Comparison of ENCODE assay signal across 8 mouse cellular contexts in genomic region chr7:67598050-67598449, GRCm38 (mm10). TPM values are rescaled to one million over a fixed set of nuclear protein-coding genes. Genes with fewer than 3 reads are reported as not detected.
DNase-seq lines count a peak whose midpoint lies in the region; ATAC-seq and TF ChIP-seq lines count a peak whose summit lies in the region.

No protein-coding gene starts in this region.

- peaks cover 3% of the 10 kb centered on the region; the same call in 1 of the 2 replicates for H3K4me1 ChIP-seq in stomach, embryonic 16.5 days (ENCODE audit: control insufficient read depth, insufficient read depth, low read length)
- peaks cover 5% of the 10 kb centered on the region; the same call in 1 of the 2 replicates for H3K4me1 ChIP-seq in hindbrain, embryonic 10.5 days (replicated peaks)

- DNase-seq in adrenal gland, adult 2 months, result peak; percentile 13
- no peak for DNase-seq in adrenal gland, adult 8-10 months
- DNase-seq in Muller cell, postnatal 12 days (ENCODE audit: inconsistent ontology term), result peak; percentile 78
- DNase-seq in gastrocnemius, postnatal 36 days, result peak; percentile 64 to 72
- DNase-seq in left cerebral cortex, adult 2 months (ENCODE audit: extremely low spot score in 1 of 2, low spot score in 2 of 2), result peak; percentile 41 to 69
- no peak for DNase-seq in hindbrain, embryonic 10.5 days (ENCODE audit: low spot score)

- intact Hi-C loops in gastrocnemius, postnatal 36 days (cut with DNase I), result no loop called here
- intact Hi-C loops in left cerebral cortex, adult 2 months (cut with DNase I), result no loop called here

- peak; percentile 72; the same call in 1 of the 2 replicates for ATAC-seq in stomach, embryonic 16.5 days (ENCODE audit: insufficient read depth, low FRiP score)
- no peak for ATAC-seq in cerebellum, adult (ENCODE audit: insufficient number of reproducible peaks, low FRiP score, low TSS enrichment)

- H3K27ac ChIP-seq in left cerebral cortex, adult 2 months, result no peak overlapping the region
- peak overlapping the region; percentile 64 for H3K27ac ChIP-seq in stomach, embryonic 16.5 days (ENCODE audit: low read length)
- no peak overlapping the region for H3K27ac ChIP-seq in hindbrain, embryonic 10.5 days

- no peaks in the 10 kb centered on the region for H3K36me3 ChIP-seq in stomach, embryonic 16.5 days (ENCODE audit: control insufficient read depth, insufficient read depth, low read length)
- no peaks in the 10 kb centered on the region for H3K36me3 ChIP-seq in hindbrain, embryonic 10.5 days

- H3K9me3 ChIP-seq in stomach, embryonic 16.5 days (replicated peaks; ENCODE audit: control insufficient read depth, low read length), result no peaks in the 10 kb centered on the region
- no peaks in the 10 kb centered on the region for H3K9me3 ChIP-seq in hindbrain, embryonic 10.5 days

- WGBS in stomach, embryonic 16.5 days, result 61% methylated on average over 3 of the region's 3 CpGs
- WGBS in hindbrain, embryonic 10.5 days, result 75% methylated on average over 3 of the region's 3 CpGs

- H3K4me3 ChIP-seq in left cerebral cortex, adult 2 months, result no peak overlapping the region
- H3K4me3 ChIP-seq in stomach, embryonic 16.5 days (replicated peaks; ENCODE audit: low read length), result no peak overlapping the region
- H3K4me3 ChIP-seq in hindbrain, embryonic 10.5 days, result no peak overlapping the region

- no peaks in the 10 kb centered on the region for H3K27me3 ChIP-seq in stomach, embryonic 16.5 days (ENCODE audit: control insufficient read depth, insufficient read depth, low read length)
- H3K27me3 ChIP-seq in hindbrain, embryonic 10.5 days (ENCODE audit: insufficient read depth, poor library complexity, severe bottlenecking), result no peaks in the 10 kb centered on the region

- no peak overlapping the region for H3K9ac ChIP-seq in stomach, embryonic 16.5 days (ENCODE audit: low read length)

- H3K4me2 ChIP-seq in stomach, embryonic 16.5 days (ENCODE audit: low read depth, low read length), result no peak overlapping the region

- no peak for TF ChIP-seq CTCF in left cerebral cortex, adult 2 months (IDR thresholded peaks at IDR 0.05)

RNA-seq across cellular contexts. Expression of gene Lrrc28, which starts 47.0 kb away (rescaled TPM):
- total RNA-seq in adrenal gland, adult 2 months (2021), result 10 to 100 TPM; 19.4 to 24.7 TPM
- polyA plus RNA-seq in adrenal gland, adult 2 months (2012; rRNA removed), result 18.6 and 24.1 TPM in 2 replicates
- 10 to 100 TPM; 24.7 to 32.5 (median 27.5) TPM for total RNA-seq in adrenal gland, adult 8-10 months (2022)
- total RNA-seq in gastrocnemius, postnatal 36 days (2021), result 10 to 100 TPM; 22.8 to 23.2 TPM
- total RNA-seq in left cerebral cortex, adult 2 months (2021), result 10 to 100 TPM; 36.9 to 38.1 TPM
- polyA plus RNA-seq in stomach, embryonic 16.5 days (2015; fragmentation: Nextera tagmentation; extraction: Ambion mirVana), result 22.3 and 28.4 TPM in 2 replicates
- polyA plus RNA-seq in hindbrain, embryonic 10.5 days (2016; fragmentation: Nextera tagmentation; extraction: Ambion mirVana), result 19.9 and 25.1 TPM in 2 replicates

RNA-seq across cellular contexts. Expression of gene Ttc23, which starts 49.2 kb away (rescaled TPM):
- total RNA-seq in adrenal gland, adult 2 months (2021), result 10 to 100 TPM; 26.8 to 30.1 TPM
- polyA plus RNA-seq in adrenal gland, adult 2 months (2012; rRNA removed), result 4.9 and 5.1 TPM in 2 replicates
- 10 to 100 TPM; 41.4 to 55.0 (median 44.1) TPM for total RNA-seq in adrenal gland, adult 8-10 months (2022)
- 10 to 100 TPM; 18.3 to 18.9 TPM for total RNA-seq in gastrocnemius, postnatal 36 days (2021)
- total RNA-seq in left cerebral cortex, adult 2 months (2021), result 1 to 10 TPM; 6.1 to 9.0 TPM
- 28.4 and 29.8 TPM in 2 replicates for polyA plus RNA-seq in stomach, embryonic 16.5 days (2015; fragmentation: Nextera tagmentation; extraction: Ambion mirVana)
- polyA plus RNA-seq in hindbrain, embryonic 10.5 days (2016; fragmentation: Nextera tagmentation; extraction: Ambion mirVana), result 34.3 and 34.4 TPM in 2 replicates

Comparison
In these comparisons a context has a peak if more than half of its experiments do, and no peak if none do; other contexts are left out.
1. DNase-seq: peak in adrenal gland, adult 2 months (single experiment), Muller cell, postnatal 12 days (single experiment), gastrocnemius, postnatal 36 days (2 of 2) and left cerebral cortex, adult 2 months (2 of 2); none in adrenal gland, adult 8-10 months (single experiment) and hindbrain, embryonic 10.5 days (single experiment).